Mouse (Mus musculus) heart, postnatal 36 days (tissue): ENCODE results near the gene Slco3a1. TPM values are rescaled to one million over a fixed set of nuclear protein-coding genes. Genes with fewer than 3 reads are reported as not detected.

Source experiments
- DNase-seq, 2 experiments: peaks; one replicate each; pipeline ENCODE4 v3.0.0; 2021 to 2022
- intact Hi-C: fragments of 180-260 bp; cut with DNase I; formaldehyde crosslinking; loops from one replicate; pipeline ENCODE4 v1.15.1; 2025
- microRNA-seq, 2 experiments: library from miRNA; unstranded; fragments of <30 nt; microRNA quantifications; one replicate each; pipeline ENCODE4 v1.2.0; 2021; ENCODE audit warnings: borderline number of aligned reads in 2 of 2
- total RNA-seq, 2 experiments: library from RNA; stranded (reverse); gene quantifications; 2 replicates each; pipeline ENCODE4 v1.2.3; 2021

Gene Slco3a1
- total RNA-seq, 2 experiments from 2014 or later = 105 to 116 TPM

GRCm38 (mm10) chr7:74256291-74256690 is 298.3 kb downstream of the Slco3a1 start:
- no peak for DNase-seq
- intact Hi-C loops = no loop called here

GRCm38 (mm10) chr7:74252066-74252465 is 302.5 kb downstream of the Slco3a1 start:
- DNase-seq = no peak
- intact Hi-C loops = no loop called here

GRCm38 (mm10) chr7:74241236-74241635 is 313.3 kb downstream of the Slco3a1 start:
- intact Hi-C loops = no loop called here
- no peak for DNase-seq

- intact Hi-C loops = no loop called here
- no peak for DNase-seq
Measured at GRCm38 (mm10) chr7:74240459-74241172, 314.0 kb downstream of the Slco3a1 start.

Small RNA genes lying within 50 kb of the gene (microRNA-seq; reads per million reads assigned to microRNA genes)
- 0 reads per million in 2 experiments for gene Gm27459
